Mouse (Mus musculus) inflammation-experienced regulatory T-cells (primary cell): ENCODE measurements around the gene Gbp7. TPM values are rescaled to one million over a fixed set of nuclear protein-coding genes. Genes with fewer than 3 reads are reported as not detected.

Experiments
- polyA plus RNA-seq, 2 experiments: library from polyadenylated mRNA; unstranded; fragments of 100-300 nt; shearing (Covaris generic); gene quantifications; one replicate each; pipeline ENCODE4 v1.2.1; 2017

Gene Gbp7
- polyA plus RNA-seq: 100 to 1,000 TPM; 124 to 191 TPM

DNA sequence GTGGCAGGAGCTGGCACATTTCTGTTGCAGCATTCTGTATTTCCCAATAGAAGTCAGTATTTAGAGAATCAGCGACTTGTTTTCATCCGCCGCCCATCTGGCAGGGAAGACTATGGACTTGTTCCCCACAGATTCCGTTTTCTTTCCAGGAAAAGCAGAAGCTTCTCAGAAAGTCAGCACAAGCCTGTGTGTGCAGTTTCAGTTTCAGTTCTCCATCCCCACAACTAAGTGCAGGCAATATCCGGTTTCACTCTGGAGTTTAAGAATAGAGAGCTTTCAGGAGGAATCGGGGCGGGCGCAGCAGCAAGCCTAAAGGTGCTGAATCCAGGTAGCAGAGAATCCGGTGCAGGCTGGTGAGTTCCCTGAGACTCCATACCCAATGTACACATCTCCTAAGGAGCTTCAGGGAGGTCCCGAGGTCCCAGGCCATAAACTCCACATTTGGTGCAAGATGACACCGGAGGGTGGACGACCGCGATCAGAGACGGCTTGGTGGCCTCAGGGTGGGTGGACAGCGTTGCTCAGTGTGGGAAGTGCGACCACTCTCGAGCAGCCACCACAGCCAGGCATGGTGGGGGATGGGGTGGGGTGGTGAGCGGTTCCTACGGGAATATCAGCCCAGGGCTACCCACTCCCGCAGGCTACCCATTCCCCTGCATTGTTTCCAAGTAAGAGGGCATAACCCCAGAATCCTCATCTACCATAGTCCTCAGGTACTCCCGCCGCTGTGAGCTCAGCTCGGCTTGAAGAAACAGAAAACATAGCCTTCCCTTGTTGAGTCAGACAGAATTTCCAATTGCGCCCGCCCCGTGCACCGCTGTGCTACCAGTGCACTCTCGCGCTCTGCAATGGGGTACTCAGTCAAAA is at the start of gene Gbp7:
Gbp7 (plus strand) TSS at position 256 of the 867 bp plus-strand sequence.

DNA sequence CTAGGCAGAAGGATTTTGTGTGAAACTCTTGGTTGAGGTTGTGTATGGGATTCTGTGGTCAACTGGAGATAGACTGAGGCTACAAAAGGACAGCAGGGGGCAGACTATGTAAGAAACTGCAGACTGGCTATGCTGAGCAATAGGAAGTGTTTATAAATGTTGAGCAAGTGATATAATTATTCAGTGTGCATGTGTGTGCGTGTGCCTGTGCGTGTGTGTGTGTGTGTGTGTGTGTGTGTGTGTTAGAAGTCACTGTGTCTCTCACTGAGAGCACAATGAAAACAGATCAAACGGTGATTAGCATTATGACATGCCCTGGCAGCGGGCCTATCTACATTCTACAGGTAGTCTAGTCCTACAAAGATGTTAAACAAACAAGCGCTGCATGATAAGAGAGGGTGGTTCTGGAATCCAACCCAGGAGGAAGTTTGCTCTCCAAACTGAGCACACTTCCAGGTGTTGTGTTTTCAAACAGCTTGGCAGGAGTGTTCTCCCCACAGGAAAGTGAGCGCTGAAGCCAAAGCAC is 36.5 kb upstream of the Gbp7 start, which contains the start of gene Gbp5:
Gbp5 (plus strand) TSS at position 443 of the 526 bp plus-strand sequence.

DNA sequence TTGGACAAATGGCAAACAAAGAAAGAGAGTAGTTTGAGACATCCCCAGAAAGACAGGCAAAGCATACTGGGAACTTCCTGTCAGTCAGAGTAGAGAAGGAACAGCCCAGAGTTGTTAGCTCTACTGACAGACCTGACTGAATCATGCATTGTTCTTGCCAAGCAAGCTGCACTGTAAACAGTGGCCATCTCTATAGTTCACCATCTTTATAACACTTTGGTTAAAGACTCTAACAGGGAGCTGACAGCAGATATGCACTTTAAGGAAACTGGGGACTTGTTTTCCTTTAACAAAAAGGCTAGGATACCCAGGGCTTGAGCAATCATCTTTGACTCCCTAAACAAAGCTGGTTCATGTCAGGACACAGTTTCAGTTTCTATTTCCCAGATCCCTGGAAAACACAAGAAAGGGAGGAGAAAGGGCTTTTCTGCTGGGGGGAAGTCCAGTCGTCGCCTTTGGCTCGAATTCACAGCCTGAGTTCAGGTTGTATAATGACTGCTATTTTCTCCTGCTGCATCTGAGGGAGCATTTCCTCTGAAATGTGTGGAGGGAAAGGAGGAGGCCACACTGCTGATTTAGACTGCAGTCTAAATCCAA is 29.6 kb downstream of the Gbp7 start, which contains the start of gene Gbp3:
Gbp3 (plus strand) TSS at position 395 of the 597 bp plus-strand sequence.

DNA sequence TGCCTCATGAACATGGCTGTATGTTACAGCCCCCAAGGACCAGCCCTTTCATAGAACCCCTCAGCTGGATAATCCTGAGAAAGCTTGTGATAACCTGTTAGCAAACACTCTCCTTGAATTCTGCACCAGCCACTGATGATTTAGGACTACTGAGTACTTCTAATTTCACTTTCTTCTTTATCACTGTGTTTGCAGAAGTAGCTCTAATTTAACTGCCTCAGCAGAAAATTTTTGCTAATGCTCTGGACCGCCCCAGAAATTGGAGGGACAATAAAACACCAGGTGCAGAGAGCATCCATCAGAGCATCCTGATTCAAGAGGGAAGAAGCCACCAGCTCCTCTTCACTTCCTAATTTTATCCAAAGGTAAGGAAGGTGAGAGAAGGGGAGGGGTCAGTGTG is 64.4 kb downstream of the Gbp7 start, which contains the start of gene Gbp2b:
Gbp2b (plus strand) TSS at position 301 of the 400 bp plus-strand sequence.

Other genes with a start within 250 kb of the Gbp7 start
- 10 to 100 TPM; 26.9 to 39.2 TPM for gene Pdlim5, start 134.6 kb upstream of the Gbp7 start, polyA plus RNA-seq
- 10 to 100 TPM; 26.3 to 46.3 TPM for gene Gbp5, start 36.4 kb upstream of the Gbp7 start, polyA plus RNA-seq
- gene Gbp3, start 29.7 kb downstream of the Gbp7 start, polyA plus RNA-seq: 100 to 1,000 TPM in 1 of 2 experiments, 10 to 100 TPM in 1; 38.7 to 108 TPM
- 1 to 10 TPM in 1 of 2 experiments, under 1 TPM in 1; 0.60 to 5.9 TPM for gene Gbp2b, start 64.5 kb downstream of the Gbp7 start, polyA plus RNA-seq
- 10 to 100 TPM; 71.3 to 97.7 TPM for gene Gbp2, start 90.3 kb downstream of the Gbp7 start, polyA plus RNA-seq
- gene Kyat3, start 170.7 kb downstream of the Gbp7 start, polyA plus RNA-seq: 10 to 100 TPM in 1 of 2 experiments, 1 to 10 TPM in 1; 6.5 to 10.6 TPM
- gene Gtf2b, start 234.7 kb downstream of the Gbp7 start, polyA plus RNA-seq: 10 to 100 TPM; 65.9 to 74.2 TPM